Mouse (Mus musculus) liver, adult 2 months (tissue): ENCODE measurements at regions not wholly inside any gene's neighbourhood (a gene's known extent, or its start where the extent isn't known, plus 50 kb on each side); places are given as distances from the start of the nearest gene placed in this dataset.

ENCODE experiments used
- CTCF ChIP-seq: fragments of 200-500 bp; IDR thresholded peaks from 2 replicates; pipeline ENCODE4 v1.5.1; 2011; ENCODE audit warnings: low read depth, low read length, control low read depth
- POLR2A ChIP-seq: fragments of 200-500 bp; IDR thresholded peaks from 2 replicates; pipeline ENCODE4 v1.6.1; 2011; ENCODE audit warnings: low read length, control low read depth; ENCODE audit not compliant: insufficient read depth; ENCODE audit errors: extremely low read depth

DNA sequence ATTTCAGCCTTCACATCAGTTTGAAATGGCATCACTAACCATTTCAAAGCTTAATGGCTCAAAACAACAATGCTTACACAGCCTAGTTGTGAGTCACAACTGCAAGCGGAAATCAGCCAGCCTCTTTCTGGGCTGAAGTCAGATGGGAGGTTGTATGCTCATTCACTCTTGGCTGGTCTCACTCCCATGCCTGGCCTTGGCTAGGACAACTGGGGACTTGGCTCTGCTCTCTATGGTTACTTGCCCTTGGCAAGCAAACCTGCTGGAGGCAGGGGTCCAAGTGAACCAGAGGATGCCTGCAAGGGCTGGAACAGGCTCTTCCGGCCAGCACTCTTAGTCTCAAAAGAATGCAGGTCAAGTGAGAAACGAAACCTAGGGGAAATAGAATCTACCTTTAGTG lies 233.4 kb downstream of the Akain1 start:
- TF ChIP-seq CTCF (no peak), POLR2A (no peak)
